Mouse (Mus musculus) c-Kit-negative CD71-positive TER-119-positive erythroid progenitor cells, embryonic 14.5 days (primary cell): Measurements from ENCODE around the gene Cdk9.

ENCODE experiments used
- DNase-seq: peaks from one replicate; pipeline ENCODE4 v3.0.0-alpha.2; 2013; ENCODE audit warnings: low read depth, low spot score

Gene Cdk9

DNA sequence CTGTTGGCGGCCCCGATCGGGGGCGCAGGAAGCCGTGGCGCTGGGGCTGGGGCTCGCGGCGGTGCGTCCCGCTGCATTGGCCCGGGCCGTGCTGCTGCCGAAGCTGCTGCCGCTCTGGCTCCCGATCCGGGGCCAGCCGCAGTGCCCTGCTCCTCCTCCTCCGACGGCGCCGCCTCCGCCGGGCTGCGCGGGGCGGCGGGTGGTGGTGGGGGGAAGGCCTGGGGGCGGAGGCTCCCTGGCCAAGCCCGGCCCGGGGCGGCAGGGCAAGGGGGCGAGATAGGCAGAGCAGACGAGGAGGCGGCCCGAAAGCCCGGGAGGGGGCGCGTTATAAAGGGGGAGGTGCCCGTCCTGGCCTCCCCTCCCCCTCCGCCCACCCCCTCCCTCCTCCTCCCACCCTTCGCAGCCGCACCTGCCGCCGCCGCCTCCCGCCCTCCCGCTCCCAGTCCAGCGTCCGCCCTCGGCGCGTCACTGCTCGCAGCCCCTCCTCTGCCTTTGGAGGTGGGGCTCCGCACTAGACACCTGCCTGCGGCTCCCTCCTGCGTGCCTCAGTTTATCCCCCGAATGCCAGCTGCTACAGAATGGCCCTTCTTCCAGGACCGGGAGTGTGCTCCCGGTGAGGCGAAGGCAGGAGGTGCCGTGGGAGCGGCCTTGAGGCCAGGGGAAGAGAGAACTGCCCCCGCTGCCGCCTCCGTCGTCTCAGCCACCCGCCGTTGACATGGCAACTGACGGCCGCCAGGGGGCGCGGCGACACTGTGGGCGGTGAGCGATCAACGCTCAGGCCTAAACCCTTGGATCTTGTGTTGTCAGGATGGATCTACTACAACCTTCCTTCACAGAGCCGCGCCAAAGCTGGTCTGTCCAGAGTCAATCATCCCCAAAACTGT is at the start of gene Cdk9:
Gene Cdk9, minus strand, starts transcription at position 143 of the 884 bp plus-strand sequence.
- peak; percentile 82 for DNase-seq

DNA sequence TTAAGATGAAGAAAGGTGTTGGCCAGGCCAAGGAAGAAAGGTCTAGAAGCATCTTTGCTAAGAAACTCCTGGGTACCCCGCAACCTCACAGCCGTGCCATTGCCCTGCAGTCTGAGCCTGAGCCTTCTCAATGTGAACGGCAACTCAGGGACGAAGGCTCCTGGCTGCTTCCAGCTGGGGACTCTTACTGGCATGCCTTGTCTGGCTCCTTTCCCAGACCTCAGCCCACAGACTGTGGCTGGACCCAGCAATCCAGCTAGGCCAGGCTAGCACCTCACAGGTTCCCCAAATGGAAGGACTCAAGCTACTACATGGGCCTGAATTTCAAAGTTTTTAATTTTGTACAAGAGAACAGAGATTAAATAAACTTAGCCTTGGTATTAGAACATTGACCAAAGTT is 49.0 kb upstream of the Cdk9 start:
- no peak for DNase-seq

DNA sequence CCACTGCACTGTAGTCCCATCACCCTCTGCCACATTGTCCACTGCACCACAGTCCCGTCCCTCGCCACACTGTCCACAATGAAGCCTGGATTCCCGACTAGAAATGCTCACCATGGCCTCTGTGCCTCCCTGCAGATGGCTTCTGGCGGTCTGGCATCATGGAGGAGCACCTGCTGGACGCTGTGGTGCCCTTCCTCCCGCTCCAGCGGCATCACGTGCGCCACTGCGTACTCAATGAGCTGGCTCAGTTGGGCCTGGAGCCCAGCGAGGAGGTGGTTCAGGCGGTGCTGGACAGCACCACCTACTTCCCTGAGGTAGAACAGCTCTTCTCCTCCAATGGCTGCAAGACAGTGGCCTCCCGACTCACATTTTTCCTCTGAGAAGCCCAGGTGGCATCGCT is 48.5 kb upstream of the Cdk9 start:
- no peak for DNase-seq

- DNase-seq = no peak
These were observed 46.1 kb upstream of the Cdk9 start for GRCm38 (mm10) chr2:32759001-32759400.

DNA sequence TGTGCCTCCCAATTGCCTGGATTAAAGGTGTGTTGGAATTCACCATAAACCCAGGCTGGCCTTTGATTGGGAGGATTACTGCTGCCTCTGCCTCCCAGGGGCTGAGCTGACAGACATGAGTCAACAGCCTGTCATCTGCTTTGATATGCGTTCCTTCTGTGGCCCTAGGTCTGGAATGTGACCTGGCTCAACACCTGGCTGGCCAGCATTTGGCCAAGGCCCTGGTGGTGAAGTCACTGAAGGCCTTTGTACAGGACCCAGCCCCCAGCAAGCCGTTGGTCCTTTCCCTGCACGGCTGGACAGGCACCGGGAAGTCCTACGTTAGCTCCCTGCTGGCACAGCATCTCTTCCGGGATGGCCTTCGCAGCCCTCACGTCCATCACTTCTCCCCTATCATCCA is 45.6 kb upstream of the Cdk9 start:
- no peak for DNase-seq

DNA sequence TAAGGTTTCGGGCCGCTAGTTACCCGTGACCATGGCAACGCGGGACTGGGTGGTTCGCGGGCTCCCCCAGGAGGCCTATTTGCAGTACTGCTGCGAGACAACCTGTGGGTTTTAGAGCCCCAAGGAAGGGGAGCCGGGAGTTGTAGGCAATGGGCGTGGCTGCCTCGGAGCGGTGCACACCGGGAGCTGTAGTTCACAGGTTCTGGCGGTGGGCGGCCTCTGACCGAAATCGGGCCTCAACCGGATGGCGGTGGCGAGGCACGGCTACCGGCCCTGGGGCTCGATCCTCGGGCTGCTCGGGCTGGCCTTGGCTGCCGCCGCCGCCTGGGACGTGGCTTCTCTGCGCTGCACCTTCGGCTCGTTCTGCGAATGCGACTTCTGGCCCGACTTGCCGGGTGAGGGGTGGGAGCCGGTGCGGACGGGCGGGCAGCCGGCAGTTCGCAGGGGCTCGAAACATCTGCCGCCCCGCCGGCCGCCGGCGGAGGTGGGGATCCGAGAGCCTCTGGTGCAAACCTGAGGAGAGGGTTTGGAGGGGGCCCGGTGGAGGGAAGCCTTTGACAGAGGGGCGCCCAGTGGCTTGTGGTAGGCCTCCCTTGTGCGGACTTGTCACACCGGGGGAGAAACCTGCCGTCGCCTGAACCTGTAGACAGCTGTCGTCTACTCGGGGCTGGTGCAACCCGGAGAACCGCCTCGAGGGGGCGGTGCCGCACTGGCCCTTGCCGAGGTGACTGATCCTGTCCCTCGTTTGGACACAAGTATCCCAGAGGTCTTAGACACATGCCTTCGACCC is 44.4 kb upstream of the Cdk9 start, which contains the start of gene Tor2a:
Gene Tor2a, plus strand, starts transcription at position 179 of the 790 bp plus-strand sequence.
- DNase-seq = peak; percentile 91

GRCm38 (mm10) chr2:32756674-32757055 is 43.8 kb upstream of the Cdk9 start:
- DNase-seq = no peak

- no peak for DNase-seq
These were observed 39.3 kb upstream of the Cdk9 start for GRCm38 (mm10) chr2:32752181-32752580.

- no peak for DNase-seq
These were observed 38.8 kb upstream of the Cdk9 start for GRCm38 (mm10) chr2:32751665-32752033.

DNA sequence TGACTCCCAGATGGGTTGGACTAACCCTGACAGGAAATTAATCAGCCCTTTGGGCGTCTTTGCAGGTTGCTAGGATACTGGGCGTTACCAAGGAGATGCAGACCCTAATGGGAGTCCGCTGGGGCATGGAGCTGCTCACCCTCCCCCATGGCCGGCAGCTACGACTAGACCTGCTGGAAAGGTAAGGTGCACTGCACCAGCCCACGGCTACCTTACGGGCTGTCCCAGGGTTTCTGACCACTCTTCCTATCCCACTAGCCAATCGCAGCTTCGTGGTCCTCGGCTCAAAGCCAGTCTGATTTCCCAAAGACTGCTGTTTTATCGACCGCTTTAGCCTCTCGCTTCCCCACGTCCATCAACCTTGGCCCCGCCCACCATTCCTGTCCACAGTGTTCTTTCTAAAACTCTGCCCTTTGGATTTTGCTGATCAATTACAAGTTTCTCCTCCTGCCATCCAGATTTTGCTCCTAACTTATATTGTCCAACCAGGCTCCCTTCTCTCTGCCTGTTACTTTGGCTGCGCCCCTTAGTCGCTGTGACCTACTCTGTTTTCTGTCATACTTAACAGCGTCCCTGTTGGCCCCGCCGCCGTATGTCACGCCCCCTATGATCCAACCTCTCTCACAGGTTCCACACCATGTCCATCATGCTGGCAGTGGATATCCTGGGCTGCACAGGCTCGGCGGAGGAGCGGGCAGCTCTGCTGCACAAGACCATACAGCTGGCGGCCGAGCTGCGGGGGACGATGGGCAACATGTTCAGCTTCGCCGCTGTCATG is 38.2 kb upstream of the Cdk9 start:
- no peak for DNase-seq

- DNase-seq = no peak
These were observed 37.3 kb upstream of the Cdk9 start for GRCm38 (mm10) chr2:32750199-32750598.

DNA sequence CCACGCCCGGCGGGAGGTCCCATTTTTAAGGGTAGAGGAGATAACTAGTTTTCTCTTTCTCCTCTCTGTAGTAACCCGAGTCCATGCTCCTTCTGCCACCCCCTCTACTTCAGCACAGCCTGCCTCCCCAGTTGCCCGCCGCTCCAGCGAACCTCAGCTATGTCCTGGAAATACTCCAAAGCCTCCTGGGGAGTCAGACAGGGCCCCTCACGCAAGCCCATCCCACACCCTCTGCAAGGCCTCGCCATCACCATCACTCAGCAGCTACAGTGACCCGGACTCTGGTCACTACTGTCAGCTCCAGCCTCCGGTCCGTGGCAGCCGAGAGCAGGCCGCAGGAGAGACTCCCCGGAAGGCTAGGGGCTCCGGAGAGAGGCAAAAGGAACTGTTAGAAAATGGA is 36.2 kb upstream of the Cdk9 start:
- no peak for DNase-seq

- no peak for DNase-seq
These were observed 31.6 kb upstream of the Cdk9 start for GRCm38 (mm10) chr2:32744272-32744982.

GRCm38 (mm10) chr2:32742173-32742531 is 29.3 kb upstream of the Cdk9 start:
- no peak for DNase-seq

DNA sequence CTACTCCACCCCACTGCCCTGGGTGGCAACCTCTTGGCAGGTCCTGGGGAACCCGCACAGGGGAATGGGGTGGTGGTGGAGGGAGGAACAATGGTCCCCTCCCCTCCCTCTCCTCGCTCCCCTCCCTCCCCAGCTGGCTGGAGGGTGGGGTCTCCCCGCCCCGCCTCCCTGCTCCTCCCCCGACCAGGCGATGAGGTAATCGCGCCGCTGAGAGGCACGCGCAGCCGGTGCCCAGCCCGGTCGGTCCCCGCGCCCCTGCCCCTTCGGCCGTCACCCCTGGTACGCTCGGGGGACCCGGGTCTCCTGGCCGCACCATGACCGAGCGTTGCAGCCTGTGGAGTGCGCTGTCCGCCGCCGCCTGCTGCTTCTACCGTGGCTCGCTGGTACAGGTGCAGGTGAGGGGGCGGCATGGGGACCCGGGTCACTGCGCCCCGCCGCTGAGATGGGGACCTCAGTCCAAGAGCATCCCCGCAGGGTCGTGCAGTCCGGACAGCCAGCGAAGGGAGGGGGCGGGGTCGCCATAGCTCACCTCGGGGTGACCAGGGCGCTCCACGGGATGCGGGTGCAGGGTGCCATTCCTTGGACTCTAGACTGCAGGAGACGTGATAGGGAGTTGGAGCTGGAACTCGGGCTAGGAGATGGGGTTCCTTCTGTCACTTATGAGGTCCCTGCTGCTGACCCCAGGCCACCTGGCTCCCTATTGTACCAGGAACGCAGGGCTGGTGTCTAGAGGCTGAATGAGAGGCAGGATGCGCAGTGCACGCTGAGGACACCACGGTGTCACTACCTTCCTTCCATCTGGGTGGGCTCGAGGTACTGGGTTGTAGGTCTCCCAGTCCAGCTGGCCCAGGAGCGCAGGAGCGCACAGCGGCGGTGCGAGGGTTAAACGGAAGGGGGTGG is 28.6 kb upstream of the Cdk9 start:
- DNase-seq = no peak

GRCm38 (mm10) chr2:32740916-32741272 is 28.0 kb upstream of the Cdk9 start, which contains the start of gene 6330409D20Rik:
Gene 6330409D20Rik (minus strand): TSS chr2:32741016.
- DNase-seq = no peak

- DNase-seq = no peak
These were observed 26.4 kb upstream of the Cdk9 start for GRCm38 (mm10) chr2:32739311-32739710.

DNA sequence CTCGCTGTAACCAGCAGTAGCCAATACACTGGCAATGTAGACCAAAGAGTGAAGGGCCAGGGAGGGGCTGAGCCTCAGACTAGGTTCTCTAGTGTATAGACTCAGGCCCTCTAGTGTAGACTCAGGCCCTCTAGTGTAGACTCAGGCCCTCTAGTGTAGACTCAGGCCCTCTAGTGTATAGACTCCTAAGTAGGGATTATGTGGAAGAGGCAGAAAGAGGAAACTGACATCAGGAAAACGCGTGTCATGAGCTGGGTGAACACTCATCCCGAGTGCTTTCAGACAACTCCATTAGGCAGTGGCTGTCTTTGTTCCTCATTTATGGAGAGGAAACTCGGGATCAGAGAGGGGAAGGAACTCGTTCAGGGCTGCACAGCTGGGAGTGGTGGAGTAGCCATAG is 24.1 kb upstream of the Cdk9 start:
- DNase-seq = no peak

DNA sequence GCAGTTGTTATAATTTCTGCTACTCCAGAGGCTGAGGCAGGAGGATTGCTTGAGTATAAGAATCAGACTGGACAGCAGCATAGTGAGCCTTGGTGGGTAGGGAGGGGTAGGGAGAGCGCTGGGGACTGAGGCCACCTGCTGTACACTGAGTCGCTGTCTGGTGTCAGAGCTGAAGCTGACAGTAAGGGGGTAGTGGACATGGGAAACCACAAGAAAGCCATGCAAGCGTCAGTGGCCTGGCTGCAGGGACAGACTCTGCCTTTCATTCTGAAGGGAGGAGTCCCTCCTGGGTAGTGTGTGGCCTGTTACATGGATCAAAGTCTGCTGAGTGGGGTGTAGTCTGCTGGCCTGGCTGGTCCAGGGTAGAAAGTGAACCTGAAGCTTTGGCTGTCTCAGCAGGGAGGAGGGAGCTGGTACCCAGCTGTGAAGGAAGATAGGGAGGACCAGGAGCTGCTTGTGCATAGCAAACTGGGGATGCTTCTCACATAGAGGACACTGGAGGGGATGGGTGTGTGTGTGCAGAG is 23.5 kb upstream of the Cdk9 start:
- DNase-seq = no peak

GRCm38 (mm10) chr2:32734933-32735332 is 22.1 kb upstream of the Cdk9 start:
- DNase-seq = no peak
